Mouse (Mus musculus) thymus, adult 2 months (tissue): Measurements from ENCODE around the gene Fhad1. TPM values are rescaled to one million over a fixed set of nuclear protein-coding genes. Genes with fewer than 3 reads are reported as not detected.
A peak's percentile ranks its signal among the peaks of the same experiment; 100 is the strongest.

Experiments used
- DNase-seq: peaks from one replicate; pipeline ENCODE4 v3.0.0; 2021
- H3K27ac ChIP-seq: fragments of 200-500 bp; 2 replicates; pipeline ENCODE4 v1.5.1; 2012; ENCODE audit warnings: low read length, control low read depth; ENCODE audit not compliant: control insufficient read depth, insufficient read depth
- H3K27me3 ChIP-seq: fragments of 200-500 bp; 2 replicates; pipeline ENCODE4 v1.6.1; 2012; ENCODE audit warnings: mild to moderate bottlenecking, low read length, moderate library complexity, mixed read lengths; ENCODE audit not compliant: control insufficient read depth, insufficient read depth
- H3K36me3 ChIP-seq: fragments of 200-500 bp; 2 replicates; pipeline ENCODE4 v1.6.1; 2012; ENCODE audit warnings: mild to moderate bottlenecking, low read length, moderate library complexity; ENCODE audit not compliant: control insufficient read depth, insufficient read depth
- H3K4me1 ChIP-seq: fragments of 200-500 bp; replicated peaks from 2 replicates; pipeline ENCODE4 v1.6.1; 2012; ENCODE audit warnings: low read length; ENCODE audit not compliant: control insufficient read depth, insufficient read depth
- H3K4me3 ChIP-seq: fragments of 200-500 bp; 2 replicates; pipeline ENCODE4 v1.5.1; 2012; ENCODE audit warnings: mild to moderate bottlenecking, low read length, control low read depth, moderate library complexity; ENCODE audit not compliant: control insufficient read depth, insufficient read depth
- CTCF ChIP-seq: fragments of 200-500 bp; IDR thresholded peaks from 2 replicates; pipeline ENCODE4 v1.5.1; 2012; ENCODE audit warnings: mild to moderate bottlenecking, control low read depth, low read length, moderate library complexity, borderline replicate concordance; ENCODE audit not compliant: control insufficient read depth, poor library complexity, insufficient read depth; ENCODE audit errors: extremely low read depth
- POLR2A ChIP-seq: fragments of 200-500 bp; IDR thresholded peaks from 2 replicates; pipeline ENCODE4 v1.6.1; 2012; ENCODE audit warnings: mild to moderate bottlenecking, low read length, control low read depth, moderate library complexity; ENCODE audit not compliant: control insufficient read depth, poor library complexity, insufficient read depth; ENCODE audit errors: extremely low read depth
- WGBS: fragments of 180-500 bp; shearing (Covaris S2); methylation state at CpG from one replicate; pipeline ENCODE4 v1.1.7; 2018; 5-methylcytosine and 5-hydroxymethylcytosine counted together
- polyA plus RNA-seq: library from polyadenylated mRNA; depleted of rRNA; stranded (reverse); fragments of >200 nt; gene quantifications from 2 replicates; pipeline ENCODE4 v1.2.3, GENCODE M21; 2012

The Fhad1 gene
- polyA plus RNA-seq, 1 experiment = 1.1 TPM

- Histone ChIP-seq H3K36me3 (no peaks in the 10 kb centered on the region), H3K27ac (no peak overlapping the region), H3K4me1 (no peaks in the 10 kb centered on the region), H3K27me3 (no peaks in the 10 kb centered on the region), H3K4me3 (no peak overlapping the region)
- TF ChIP-seq POLR2A = no peak
- TF ChIP-seq CTCF = peak; percentile 93
- DNase-seq = peak; percentile 70
- WGBS = 13% methylated on average over 23 of the region's 23 CpGs
Measured at GRCm38 (mm10) chr4:141962811-141963685, 51.8 kb downstream of the Fhad1 start.

GRCm38 (mm10) chr4:141960037-141960436, 54.8 kb downstream of the Fhad1 start:
- Histone ChIP-seq H3K27ac (no peak overlapping the region), H3K4me1 (no peaks in the 10 kb centered on the region), H3K4me3 (no peak overlapping the region), H3K27me3 (no peaks in the 10 kb centered on the region), H3K36me3 (no peaks in the 10 kb centered on the region)
- WGBS = 94% methylated on average over 8 of the region's 8 CpGs
- no peak for DNase-seq
- no peak for TF ChIP-seq POLR2A
- TF ChIP-seq CTCF = no peak

- Histone ChIP-seq H3K27me3 (no peaks in the 10 kb centered on the region), H3K4me1 (no peaks in the 10 kb centered on the region), H3K27ac (no peak overlapping the region), H3K4me3 (no peak overlapping the region), H3K36me3 (no peaks in the 10 kb centered on the region)
- 76% methylated on average over 4 of the region's 4 CpGs for WGBS
- no peak for DNase-seq
- TF ChIP-seq CTCF = no peak
- no peak for TF ChIP-seq POLR2A
Measured at GRCm38 (mm10) chr4:141959615-141960014, 55.3 kb downstream of the Fhad1 start.

GRCm38 (mm10) chr4:141958614-141959375, 56.1 kb downstream of the Fhad1 start:
- Histone ChIP-seq H3K27me3 (no peaks in the 10 kb centered on the region), H3K27ac (no peak overlapping the region), H3K4me1 (no peaks in the 10 kb centered on the region), H3K36me3 (no peaks in the 10 kb centered on the region), H3K4me3 (no peak overlapping the region)
- WGBS = 83% methylated on average over 7 of the region's 7 CpGs
- no peak for DNase-seq
- no peak for TF ChIP-seq POLR2A
- TF ChIP-seq CTCF = no peak

- peak; percentile 75 for DNase-seq
- H3K27ac ChIP-seq = no peak overlapping the region
- 6% methylated on average over 9 of the region's 9 CpGs for WGBS
Measured at GRCm38 (mm10) chr4:141958188-141958587, 56.7 kb downstream of the Fhad1 start.

GRCm38 (mm10) chr4:141957740-141958139, 57.1 kb downstream of the Fhad1 start:
- no peaks in the 10 kb centered on the region for H3K27me3 ChIP-seq
- TF ChIP-seq POLR2A (no peak), CTCF (no peak)
- no peaks in the 10 kb centered on the region for H3K4me1 ChIP-seq
- no peak for DNase-seq
- H3K4me3 ChIP-seq = no peak overlapping the region
- 37% methylated on average over 11 of the region's 11 CpGs for WGBS
- H3K36me3 ChIP-seq = no peaks in the 10 kb centered on the region
- H3K27ac ChIP-seq = no peak overlapping the region

More at GRCm38 (mm10) chr4:141958188-141958587, 56.7 kb downstream of the Fhad1 start:
- TF ChIP-seq POLR2A (no peak), CTCF (no peak)
- Histone ChIP-seq H3K27me3 (no peaks in the 10 kb centered on the region), H3K4me3 (no peak overlapping the region), H3K4me1 (no peaks in the 10 kb centered on the region), H3K36me3 (no peaks in the 10 kb centered on the region)
